Mouse (Mus musculus) ZHBTc4 (cell line): ENCODE measurements at regions not wholly inside any gene's neighbourhood (a gene's known extent, or its start where the extent isn't known, plus 50 kb on each side); places are given as distances from the start of the nearest gene placed in this dataset.
"Not testable (repeated sequence)": the region's sequence is repeated elsewhere in the genome, so short reads cannot be mapped to it uniquely, and the experiment has no call there.

Experiments
- DNase-seq: peaks from one replicate; pipeline ENCODE4 v3.0.0-alpha.2; 2011; ENCODE audit warnings: low read depth, low spot score

DNA sequence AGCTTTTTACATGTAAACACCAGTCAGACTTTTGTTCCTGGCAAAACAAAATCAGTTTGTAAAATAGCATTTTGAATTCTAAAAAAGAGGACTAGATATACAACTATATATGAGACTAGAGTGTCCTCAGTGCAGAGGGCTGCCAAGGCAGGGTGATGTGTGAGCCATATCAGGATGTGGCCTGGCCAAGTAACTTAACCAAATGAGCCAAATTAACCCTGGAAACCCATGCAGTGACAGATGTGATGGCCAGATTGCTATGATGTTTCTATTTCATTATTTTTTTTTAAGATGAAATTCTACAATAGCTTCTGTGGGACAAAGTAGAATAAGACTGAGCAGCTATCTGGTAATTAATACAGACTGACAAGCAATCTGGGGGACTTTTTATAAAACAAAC lies 181.8 kb downstream of the Nova1 start:
- DNase-seq, result no peak

DNA sequence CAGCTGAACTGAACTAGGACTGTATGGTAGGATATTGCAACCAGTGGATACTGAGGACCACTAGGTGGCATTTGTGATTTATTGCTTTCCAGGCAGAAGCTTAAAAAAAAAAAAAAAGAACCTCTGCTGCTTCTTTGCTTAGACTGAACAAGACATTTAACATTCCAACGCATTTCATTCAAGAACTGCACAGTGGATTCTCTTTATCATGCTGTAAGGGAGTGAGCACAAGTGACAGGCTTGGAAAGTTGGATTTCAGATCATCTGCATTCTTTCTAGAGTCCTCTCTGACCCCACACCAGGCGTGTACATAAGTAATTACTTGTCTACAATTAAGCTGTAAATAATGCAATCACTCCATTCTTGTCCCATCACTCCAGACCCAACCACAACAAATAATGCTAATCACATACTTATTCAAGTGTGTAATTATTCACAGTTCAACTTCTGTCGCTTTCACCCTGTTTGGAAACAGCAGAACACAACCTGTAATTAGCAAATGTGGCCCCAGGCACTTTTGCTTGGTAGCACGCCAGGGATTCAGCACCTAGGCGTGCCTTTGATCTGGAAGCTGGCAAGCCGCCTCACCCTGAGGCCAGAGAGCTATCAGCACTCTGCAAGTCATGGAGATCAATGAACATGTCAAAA lies 183.5 kb downstream of the Nova1 start:
- peak; percentile 84 for DNase-seq

DNA sequence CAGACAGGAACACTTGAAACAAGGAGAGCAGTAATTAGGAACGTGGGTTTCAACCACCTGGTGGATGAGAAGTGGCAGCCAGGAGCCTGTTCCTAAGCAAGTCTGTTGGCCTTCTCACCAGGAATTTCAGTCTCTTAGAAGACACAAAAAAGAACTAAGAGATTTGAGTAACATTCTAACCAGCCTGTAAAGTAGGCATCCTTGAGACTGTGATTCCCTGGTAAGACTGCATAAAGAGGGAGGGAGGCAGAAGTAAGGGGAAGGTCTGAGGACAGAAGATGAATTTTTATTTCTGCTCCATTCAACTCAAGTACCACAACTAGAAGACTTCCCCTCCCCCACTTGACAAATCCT lies 184.0 kb downstream of the Nova1 start:
- DNase-seq, result no peak

DNA sequence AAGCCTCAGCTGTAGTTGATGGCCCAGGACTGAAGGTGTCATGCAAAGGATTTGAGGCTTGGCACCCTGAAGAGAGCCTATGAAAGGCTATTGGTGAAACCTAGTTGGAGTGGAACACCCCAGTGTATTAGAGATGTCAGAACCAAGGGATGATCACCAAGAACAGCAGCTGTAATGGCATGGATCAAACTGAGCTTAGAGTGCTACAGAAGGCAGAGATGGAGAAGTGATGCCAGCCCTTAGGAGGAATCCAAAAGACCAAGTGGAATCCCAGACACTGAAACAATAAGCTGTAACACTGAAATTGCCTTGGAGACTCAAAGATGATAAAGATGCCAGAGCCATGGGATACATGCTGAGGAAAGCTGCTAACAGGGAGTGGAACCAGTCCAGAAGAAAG lies 186.3 kb downstream of the Nova1 start:
- DNase-seq, result not testable (repeated sequence)

DNA sequence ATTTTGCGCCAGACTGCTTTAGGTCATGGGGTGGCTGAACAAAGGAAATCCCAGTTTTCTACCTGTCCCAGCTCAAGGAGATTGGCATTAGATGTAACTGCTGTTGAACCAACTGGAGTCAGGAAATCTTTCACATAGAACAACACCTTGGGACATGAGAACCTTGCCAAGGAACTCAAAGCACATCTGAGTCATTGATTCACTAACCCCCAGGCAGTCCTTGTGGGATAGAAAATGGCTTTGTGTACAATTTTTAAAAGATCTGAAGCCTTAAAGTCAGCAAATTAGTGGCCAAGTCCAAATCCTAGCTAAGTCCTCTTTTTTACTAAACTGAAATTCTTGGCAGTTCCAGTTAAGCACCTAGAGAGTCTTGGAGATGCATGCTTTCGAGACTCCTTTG lies 191.4 kb downstream of the Nova1 start:
- DNase-seq, result no peak

DNA sequence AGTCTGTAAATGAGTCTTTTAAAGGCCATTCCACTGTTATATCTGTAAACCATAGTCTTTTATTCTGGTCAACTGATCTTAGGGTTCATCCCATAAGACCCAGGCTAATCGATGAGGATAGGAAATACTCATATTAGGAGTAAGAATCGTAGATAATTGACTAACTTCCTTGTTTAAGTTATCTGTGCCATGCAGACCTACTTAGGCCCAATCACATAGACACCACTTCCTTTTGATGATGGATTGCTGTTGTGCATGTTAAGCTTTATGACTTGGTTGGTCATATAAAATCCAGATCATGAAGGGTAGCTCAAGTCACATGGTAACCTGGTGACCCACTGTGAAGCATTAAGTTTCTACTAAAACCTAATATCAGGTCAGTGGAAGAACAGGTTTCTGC lies 207.3 kb downstream of the Nova1 start:
- DNase-seq, result no peak

DNA sequence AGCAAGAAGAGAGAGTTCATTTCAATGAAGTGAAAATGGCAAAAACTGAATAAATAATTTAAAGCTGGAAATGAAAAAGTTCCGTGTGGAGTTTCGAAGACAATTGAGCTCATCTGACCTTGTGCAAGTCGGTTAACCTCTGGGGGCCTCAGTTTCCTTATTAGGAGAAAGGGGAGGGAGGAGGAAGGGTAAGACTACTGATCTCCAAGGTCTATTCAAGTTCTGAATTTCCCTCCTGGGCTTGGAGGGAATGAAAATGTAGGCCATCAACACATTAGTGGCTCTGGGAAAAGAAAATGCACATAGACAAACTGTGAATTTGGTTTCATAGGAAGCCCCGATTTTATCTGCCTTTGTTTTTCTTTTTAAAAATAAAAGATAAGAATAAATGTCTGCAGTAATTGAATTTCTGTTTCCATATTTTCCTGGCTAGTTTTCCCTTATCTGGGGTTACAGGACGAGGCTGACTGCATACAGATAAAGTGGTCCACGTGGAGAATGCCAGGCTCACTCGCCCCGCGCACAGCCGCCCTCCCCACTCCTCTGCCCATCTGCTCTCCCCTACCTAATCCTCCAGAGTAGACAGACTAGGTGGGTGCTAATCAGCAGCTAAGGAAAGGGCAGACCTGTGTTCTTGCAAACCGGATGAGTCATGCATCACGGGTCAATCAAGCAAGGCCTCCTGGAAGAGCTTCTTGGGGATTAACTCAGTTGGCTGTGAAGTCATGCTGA lies 209.0 kb downstream of the Nova1 start:
- DNase-seq, result no peak

DNA sequence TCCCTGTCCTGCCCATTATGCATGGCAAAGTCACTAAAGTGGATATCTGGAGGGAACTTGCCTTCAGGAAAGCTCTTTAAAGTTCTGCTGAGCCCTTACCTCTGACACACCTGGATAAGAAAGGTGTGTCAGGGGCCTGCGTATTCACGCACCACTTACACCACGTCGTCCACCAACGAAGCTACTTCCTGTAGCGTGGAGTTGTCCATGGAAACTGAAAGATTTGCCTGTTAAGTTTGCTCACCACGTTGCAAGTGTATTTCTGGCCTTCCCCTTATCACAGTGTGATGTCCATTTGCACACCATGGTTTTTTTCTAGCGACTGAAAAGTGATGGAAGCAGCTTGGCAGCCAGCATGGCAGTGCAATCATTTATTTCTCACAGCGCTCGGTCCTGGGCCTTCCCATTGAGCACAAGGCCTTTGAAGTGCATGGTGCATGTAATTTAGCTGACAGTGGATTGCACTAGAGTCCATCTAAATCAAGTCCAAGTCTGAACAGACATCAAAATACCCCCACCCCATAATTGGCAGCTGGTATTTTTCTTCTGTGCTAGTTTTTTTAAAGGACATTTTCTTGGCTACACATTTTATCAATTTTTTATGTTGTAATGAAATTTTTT lies 210.3 kb downstream of the Nova1 start:
- no peak for DNase-seq

DNA sequence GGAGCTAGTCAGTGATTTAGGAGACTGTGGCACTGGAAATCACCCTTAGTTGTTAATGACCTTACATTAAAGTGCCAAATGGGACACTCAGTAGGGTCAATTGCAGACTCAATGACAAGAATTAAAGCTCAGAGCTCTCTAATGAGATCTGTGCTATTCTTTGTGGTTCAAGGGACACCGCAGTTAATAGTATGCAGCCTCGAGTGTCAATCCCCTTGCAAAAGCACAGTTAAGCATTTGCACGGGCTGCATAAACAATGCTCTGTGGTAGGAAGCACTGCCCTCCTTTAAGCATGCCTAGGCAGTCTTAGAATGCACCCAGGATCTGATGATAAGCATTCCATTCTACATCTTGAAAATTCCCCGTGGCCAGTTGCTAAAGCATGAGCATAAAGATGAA lies 221.5 kb downstream of the Nova1 start:
- DNase-seq, result no peak

GRCm38 (mm10) chr12:46568665-46569064 lies 250.1 kb downstream of the Nova1 start:
- no peak for DNase-seq

GRCm38 (mm10) chr12:46566324-46566723 lies 252.4 kb downstream of the Nova1 start:
- DNase-seq, result no peak

- no peak for DNase-seq
These were observed 297.8 kb downstream of the Nova1 start for GRCm38 (mm10) chr12:46520942-46521341.

- no peak for DNase-seq
These were observed 310.9 kb downstream of the Nova1 start for GRCm38 (mm10) chr12:46507829-46508228.

GRCm38 (mm10) chr12:46492465-46492864 lies 326.3 kb downstream of the Nova1 start:
- DNase-seq, result no peak

DNA sequence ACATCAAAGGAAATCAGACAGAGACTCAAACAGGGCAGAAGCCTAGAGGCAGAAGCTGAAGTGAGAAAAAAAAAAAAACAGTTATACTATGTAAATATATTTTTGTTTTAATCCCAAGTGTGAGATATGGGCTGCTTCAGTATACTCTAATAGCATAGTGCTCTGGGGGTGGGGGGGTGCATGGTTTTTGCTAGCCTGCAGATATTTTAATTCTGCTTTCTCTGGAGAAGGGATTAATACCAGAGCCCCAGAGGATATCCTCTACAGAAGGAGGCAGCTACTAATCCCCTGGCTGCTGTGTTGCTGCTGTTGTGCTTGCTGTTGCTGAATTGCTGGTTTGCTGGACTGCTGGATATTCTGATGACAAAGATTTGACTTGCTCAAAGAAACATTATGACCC lies 367.8 kb downstream of the Nova1 start:
- DNase-seq, result no peak

DNA sequence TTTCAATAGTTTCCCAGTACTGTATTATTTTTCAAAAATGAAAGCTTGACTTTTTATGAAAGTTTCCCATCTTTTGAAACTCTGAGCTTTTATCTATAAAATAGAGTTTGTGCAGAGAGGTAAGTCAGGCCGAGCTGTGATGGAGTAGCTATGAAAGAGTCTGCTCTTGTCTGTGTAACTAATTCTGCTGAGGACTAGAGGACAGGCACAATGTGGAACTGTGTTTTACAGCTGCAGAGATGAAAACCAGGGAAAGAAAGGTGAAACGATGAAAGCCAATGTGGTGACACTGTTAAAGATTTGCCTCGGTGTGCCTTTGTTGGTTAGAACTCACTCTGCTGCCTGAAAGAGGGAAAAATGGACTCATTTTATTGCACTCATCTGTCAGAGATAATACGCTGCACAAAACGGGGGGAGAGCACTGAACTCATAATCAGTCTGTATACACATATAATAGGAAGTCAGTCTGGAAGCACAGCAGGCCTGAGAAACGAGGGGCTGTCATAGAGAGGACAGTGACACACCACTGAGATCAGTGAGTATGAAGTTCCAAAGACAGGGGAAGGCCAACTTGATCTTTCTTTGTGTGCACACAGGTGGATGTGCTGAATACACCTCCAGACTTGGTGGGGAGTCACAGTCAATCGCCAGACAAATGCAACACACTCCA lies 373.9 kb downstream of the Nova1 start:
- DNase-seq, result no peak

DNA sequence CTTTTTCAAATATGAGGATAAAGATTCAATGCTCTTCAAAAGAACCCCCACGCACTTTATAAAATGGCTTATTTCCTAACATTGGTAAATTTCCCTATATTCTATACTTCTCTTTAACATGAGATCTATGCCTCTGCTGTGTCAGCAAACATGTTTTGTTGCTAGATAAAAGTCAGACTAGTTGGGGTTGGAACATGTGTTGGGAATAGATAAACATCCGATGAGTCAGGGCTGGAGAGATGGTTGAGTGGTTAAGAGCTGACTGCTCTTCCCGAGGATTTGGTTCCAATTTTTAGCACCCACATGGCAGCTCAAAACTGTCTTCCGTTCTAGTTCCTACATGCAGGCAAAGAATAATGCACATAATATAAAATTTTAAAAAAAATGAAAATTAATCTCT lies 399.1 kb downstream of the Nova1 start:
- DNase-seq, result no peak

DNA sequence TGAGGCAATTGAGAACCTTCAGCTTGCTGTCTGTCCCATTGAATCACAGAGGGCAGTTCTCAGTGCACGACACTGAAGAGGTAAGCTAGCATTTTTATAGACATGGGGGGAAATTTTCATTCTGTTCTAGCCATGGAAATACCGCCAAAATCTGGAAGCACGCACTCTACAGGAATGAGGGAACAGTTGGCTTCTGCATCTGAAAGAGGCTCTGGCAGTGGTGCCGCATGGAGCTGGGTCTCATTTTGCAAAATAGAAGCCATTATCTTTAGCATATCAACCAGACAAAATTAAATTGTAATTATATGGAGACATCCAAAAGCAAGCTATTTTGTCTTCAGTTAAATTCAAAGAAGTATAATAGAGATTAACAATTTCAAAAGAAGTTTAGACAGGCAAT lies 399.7 kb downstream of the Nova1 start:
- no peak for DNase-seq

DNA sequence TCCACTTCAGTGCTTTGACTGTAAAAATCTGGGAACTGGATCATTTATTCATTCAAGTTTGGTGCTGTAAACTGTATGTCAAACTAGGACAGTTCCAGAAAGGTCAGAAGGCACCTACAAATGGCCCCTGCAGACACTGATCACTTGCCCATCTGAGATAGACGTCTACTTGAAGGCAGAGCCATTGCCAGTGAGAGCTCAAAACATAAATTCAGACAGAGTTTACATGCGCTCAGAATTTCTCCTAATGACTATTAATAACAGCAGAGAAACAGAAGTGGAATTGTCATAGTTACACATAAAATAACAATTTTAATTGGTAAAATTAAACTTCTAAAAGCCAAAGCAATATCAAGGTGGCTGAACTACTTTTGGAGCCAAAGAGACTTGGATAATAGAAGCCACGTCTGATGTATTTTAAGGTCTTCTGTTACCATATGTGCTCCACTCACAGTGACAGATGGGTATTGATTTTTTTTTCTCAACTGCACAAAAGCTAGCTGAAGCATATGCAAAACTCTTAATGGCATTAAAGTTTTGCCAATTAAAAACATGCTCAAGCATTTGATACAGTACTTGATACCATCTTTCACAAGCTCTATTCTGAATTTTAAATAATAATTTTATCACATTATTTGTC lies 401.8 kb downstream of the Nova1 start:
- no peak for DNase-seq

GRCm38 (mm10) chr12:46416250-46416649 lies 402.5 kb downstream of the Nova1 start:
- DNase-seq, result no peak

- DNase-seq, result no peak
These were observed 413.1 kb downstream of the Nova1 start for GRCm38 (mm10) chr12:46405674-46406073.

DNA sequence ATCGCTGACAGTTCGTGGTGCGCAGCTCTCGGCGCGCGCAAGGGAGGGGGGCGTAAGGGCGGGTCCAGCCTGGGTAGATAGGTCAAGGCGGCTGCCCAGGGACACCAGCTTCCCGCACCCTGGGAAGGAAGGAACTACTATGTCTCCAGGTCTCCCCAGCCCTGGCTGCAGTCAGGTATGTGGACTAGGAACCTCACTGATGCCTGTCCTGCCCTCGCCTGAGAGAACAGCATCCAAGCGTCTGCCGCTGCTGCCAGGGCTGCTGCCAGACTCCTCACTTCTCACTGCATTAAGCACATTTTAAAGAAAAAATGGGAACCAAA lies 419.1 kb downstream of the Nova1 start:
- DNase-seq, result peak; percentile 16
